Mouse (Mus musculus) heart, embryonic 12.5 days (tissue): ENCODE results near the gene Pcna. TPM values are rescaled to one million over a fixed set of nuclear protein-coding genes. Genes with fewer than 3 reads are reported as not detected.

Experiments used
- ATAC-seq: fragments of 200-750 bp; cut with Nextera tagmentation; 2 replicates; pipeline ENCODE4 v1.8.0; 2017; ENCODE audit warnings: moderate TSS enrichment, moderate library complexity; ENCODE audit not compliant: insufficient number of reproducible peaks, low FRiP score
- H3K27ac ChIP-seq: fragments of 300-500 bp; sonication (generic); 2 replicates; pipeline ENCODE4 v1.5.1; 2016; ENCODE audit warnings: mild to moderate bottlenecking, moderate library complexity; ENCODE audit not compliant: poor library complexity, severe bottlenecking
- H3K27me3 ChIP-seq: fragments of 300-500 bp; sonication (generic); replicated peaks from 2 replicates; pipeline ENCODE4 v1.6.1; 2016; ENCODE audit warnings: mild to moderate bottlenecking, moderate library complexity
- H3K36me3 ChIP-seq: fragments of 300-500 bp; sonication (generic); 2 replicates; pipeline ENCODE4 v1.6.1; 2016; ENCODE audit warnings: mild to moderate bottlenecking, moderate library complexity
- H3K4me1 ChIP-seq: fragments of 300-500 bp; sonication (generic); replicated peaks from 2 replicates; pipeline ENCODE4 v1.6.1; 2016; ENCODE audit warnings: mild to moderate bottlenecking
- H3K4me2 ChIP-seq: fragments of 300-500 bp; sonication (generic); 2 replicates; pipeline ENCODE4 v1.6.1; 2016; ENCODE audit warnings: mild to moderate bottlenecking, moderate library complexity
- H3K4me3 ChIP-seq: fragments of 300-500 bp; sonication (generic); 2 replicates; pipeline ENCODE4 v1.5.1; 2016; ENCODE audit warnings: mild to moderate bottlenecking
- H3K9ac ChIP-seq: fragments of 300-500 bp; sonication (generic); 2 replicates; pipeline ENCODE4 v1.6.1; 2016; ENCODE audit warnings: mild to moderate bottlenecking, moderate library complexity
- H3K9me3 ChIP-seq: fragments of 300-500 bp; sonication (generic); replicated peaks from 2 replicates; pipeline ENCODE4 v1.6.1; 2016; ENCODE audit warnings: mild to moderate bottlenecking, moderate library complexity
- WGBS: fragments of 180-500 bp; shearing (Covaris S2); methylation state at CpG from one replicate; pipeline ENCODE4 v1.1.7; 2016; 5-methylcytosine and 5-hydroxymethylcytosine counted together
- polyA plus RNA-seq: library from polyadenylated mRNA; unstranded; fragments of >200 nt; fragmentation: Nextera tagmentation; extraction: Ambion mirVana; gene quantifications from 2 replicates; pipeline ENCODE4 v1.2.1, GENCODE M21; 2016

The Pcna gene
- polyA plus RNA-seq, 1 experiment from 2014 or later, result 172 TPM

DNA sequence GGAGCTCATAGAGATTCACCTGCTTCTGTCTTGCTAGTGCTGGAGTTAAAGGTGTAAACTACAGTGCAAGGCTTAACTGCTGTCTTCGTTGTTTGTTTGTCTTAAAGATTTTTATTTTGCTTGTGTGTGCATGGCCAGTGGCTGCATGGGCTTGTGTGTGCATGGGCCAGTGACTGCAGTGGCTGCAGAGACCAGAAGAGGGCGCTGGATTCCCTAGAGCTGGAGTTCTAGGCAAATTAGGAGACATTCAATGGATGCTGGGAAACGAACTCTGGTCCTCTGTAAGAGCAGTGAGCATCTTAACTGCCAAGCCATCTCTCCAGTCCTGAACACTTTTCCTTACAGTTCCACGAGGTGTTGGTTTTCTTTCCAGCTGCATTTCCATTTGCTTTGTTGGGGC is 22.4 kb upstream of the Pcna start:
- Histone ChIP-seq H3K4me2 (no peak overlapping the region), H3K4me1 (peaks cover 14% of the 10 kb centered on the region), H3K36me3 (0 out of 2 replicates have a peak, but pooled peaks cover under 1% of the 10 kb centered on the region), H3K27ac (no peak overlapping the region), H3K9ac (no peak overlapping the region), H3K9me3 (0 out of 2 replicates have a peak, but pooled peaks cover 2% of the 10 kb centered on the region), H3K27me3 (no peaks in the 10 kb centered on the region), H3K4me3 (no peak overlapping the region)
- no peak for ATAC-seq
- WGBS, result 72% methylated on average over 4 of the region's 4 CpGs

- no peak overlapping the region for H3K4me3 ChIP-seq
- H3K27me3 ChIP-seq, result no peaks in the 10 kb centered on the region
- no peak overlapping the region for H3K27ac ChIP-seq
- H3K9ac ChIP-seq, result no peak overlapping the region
- WGBS, result 60% methylated on average over 6 of the region's 6 CpGs
- ATAC-seq, result no peak
- no peak overlapping the region for H3K4me2 ChIP-seq
- 0 out of 2 replicates have a peak, but pooled peaks cover 2% of the 10 kb centered on the region for H3K9me3 ChIP-seq
- H3K36me3 ChIP-seq, result no peaks in the 10 kb centered on the region
- H3K4me1 ChIP-seq, result peaks cover 15% of the 10 kb centered on the region
Observed at GRCm38 (mm10) chr2:132272694-132273389, 19.7 kb upstream of the Pcna start.

DNA sequence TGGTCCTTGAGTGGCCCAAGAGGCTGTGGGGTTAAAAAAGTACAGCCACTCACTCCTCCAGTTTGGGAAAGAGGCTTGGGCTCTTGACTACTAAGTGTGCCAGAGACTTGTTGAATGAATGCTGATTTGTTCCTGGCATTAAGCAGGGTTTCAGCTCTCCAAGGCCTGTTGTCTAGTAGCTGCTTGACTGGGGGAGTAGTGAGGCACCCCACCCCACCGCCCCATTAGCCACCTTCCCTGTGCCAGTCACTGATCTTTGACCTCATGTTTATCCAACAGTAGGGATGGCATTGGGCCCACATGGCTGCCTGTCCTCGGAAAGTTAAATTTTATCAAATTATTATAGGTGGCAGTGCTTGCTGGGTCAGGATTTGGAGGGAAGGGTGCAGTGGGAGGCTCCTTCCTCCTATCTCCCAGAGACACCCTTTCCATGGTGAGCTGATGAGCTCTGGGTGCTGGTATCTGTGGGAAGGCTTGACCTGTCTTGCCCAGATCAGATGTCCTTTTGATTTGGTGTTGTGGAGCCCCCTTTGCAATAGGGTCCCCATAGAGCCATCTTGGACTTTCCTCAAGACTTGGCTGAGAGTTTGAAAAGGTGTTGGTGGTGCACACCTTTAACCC is 17.3 kb upstream of the Pcna start:
- Histone ChIP-seq H3K4me1 (peaks cover 20% of the 10 kb centered on the region), H3K27ac (no peak overlapping the region), H3K9ac (no peak overlapping the region), H3K4me2 (no peak overlapping the region), H3K36me3 (no peaks in the 10 kb centered on the region), H3K27me3 (no peaks in the 10 kb centered on the region), H3K9me3 (0 out of 2 replicates have a peak, but pooled peaks cover under 1% of the 10 kb centered on the region), H3K4me3 (no peak overlapping the region)
- ATAC-seq, result no peak
- WGBS, result 47% methylated on average over 2 of the region's 2 CpGs

DNA sequence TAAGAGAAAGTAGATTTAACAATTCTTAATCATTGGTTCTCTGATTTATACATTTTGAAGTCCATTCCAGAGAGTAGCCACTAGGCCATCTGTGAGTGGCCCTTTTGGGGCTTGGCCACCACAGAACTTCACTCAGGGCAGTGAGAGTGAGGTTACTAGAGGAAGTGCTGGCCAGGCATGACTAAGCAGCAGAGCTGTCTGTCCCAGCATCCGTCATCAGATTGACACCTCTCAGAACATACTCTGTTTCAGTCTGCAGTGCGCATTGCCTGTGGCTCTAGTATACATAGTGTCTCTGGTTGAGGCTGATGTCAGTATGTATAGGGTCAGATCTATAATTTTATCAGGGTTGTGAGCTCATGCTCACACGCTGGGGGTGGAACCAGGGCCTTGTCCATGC is 16.1 kb upstream of the Pcna start:
- Histone ChIP-seq H3K4me1 (peaks cover 29% of the 10 kb centered on the region), H3K4me3 (no peak overlapping the region), H3K4me2 (no peak overlapping the region), H3K36me3 (no peaks in the 10 kb centered on the region), H3K27me3 (no peaks in the 10 kb centered on the region), H3K9ac (no peak overlapping the region), H3K9me3 (no peaks in the 10 kb centered on the region), H3K27ac (no peak overlapping the region)
- WGBS, result 60% methylated on average over 3 of the region's 3 CpGs
- ATAC-seq, result peak; percentile 76; the same call in 1 of the 2 replicates

DNA sequence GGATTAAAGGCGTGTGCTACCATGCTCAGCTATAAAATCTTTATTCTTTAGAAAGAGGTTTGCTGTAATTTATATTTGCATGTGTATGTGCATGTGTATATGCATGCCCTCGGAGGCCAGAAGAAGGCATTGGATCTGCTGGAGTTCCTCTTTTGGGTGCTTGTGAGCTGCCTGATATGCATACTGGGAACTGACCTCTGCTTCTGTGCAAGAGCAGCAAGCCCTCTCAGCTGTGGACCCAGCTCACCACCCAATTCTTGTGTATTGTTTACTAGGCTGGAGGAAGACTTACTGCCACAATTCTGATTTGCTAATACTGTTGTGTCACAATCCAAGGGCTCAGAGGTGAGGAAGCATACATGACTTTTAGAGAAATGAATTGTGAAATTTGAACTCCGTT is 13.0 kb upstream of the Pcna start:
- Histone ChIP-seq H3K27me3 (no peaks in the 10 kb centered on the region), H3K9me3 (no peaks in the 10 kb centered on the region), H3K4me1 (peaks cover 33% of the 10 kb centered on the region), H3K36me3 (no peaks in the 10 kb centered on the region), H3K4me3 (no peak overlapping the region), H3K4me2 (no peak overlapping the region), H3K27ac (no peak overlapping the region), H3K9ac (no peak overlapping the region)
- 89% methylated on average over 3 of the region's 3 CpGs for WGBS
- no peak for ATAC-seq

DNA sequence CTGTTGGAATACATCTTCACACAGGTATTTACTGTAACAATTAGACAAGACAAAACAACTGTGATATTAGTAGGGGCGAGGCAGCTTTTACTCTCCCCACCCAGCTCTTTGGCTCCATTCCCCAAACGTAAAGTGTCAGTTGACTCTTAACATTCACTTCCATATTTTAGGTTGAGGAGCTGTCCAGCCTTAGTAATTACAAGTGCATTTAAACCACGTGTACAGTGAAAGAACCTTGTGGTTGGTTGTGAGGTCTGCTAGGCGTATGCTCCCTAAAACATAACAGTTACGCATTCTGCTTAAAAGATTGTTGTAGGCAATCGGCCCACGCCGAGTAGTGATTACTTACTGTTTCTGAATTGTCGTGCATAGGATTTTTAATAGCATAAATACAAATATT is 12.1 kb upstream of the Pcna start:
- Histone ChIP-seq H3K27ac (no peak overlapping the region), H3K36me3 (no peaks in the 10 kb centered on the region), H3K4me1 (peaks cover 27% of the 10 kb centered on the region), H3K9ac (no peak overlapping the region), H3K4me3 (no peak overlapping the region), H3K4me2 (0 out of 2 replicates have a peak overlapping the region, but pooled peaks have one; percentile 78), H3K27me3 (no peaks in the 10 kb centered on the region), H3K9me3 (no peaks in the 10 kb centered on the region)
- 87% methylated on average over 9 of the region's 9 CpGs for WGBS
- no peak for ATAC-seq

DNA sequence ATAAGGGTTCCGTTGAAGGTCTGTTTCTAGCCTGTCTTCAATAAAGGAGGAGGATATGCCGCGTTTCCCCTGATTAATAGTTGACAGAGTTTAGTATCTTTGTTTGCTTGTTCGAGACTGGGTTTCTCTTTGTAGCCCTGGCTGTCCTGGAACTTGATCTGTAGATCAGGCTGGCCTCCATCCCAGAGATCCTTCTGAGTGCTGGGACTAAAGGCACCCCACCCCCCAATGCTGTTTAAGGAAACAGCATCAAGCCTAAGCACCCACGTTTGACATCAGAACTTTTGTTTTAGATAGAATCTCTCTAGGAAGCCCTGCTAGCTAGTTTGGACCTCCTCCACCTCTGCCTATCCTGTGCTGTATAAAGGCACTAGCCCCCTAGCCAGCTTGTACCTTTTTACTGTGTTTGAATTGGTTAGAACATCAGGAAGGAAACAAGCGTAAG is 11.2 kb upstream of the Pcna start:
- Histone ChIP-seq H3K4me3 (peak overlapping the region; percentile 68), H3K9me3 (no peaks in the 10 kb centered on the region), H3K36me3 (no peaks in the 10 kb centered on the region), H3K27me3 (no peaks in the 10 kb centered on the region), H3K27ac (no peak overlapping the region), H3K4me1 (peaks cover 21% of the 10 kb centered on the region), H3K4me2 (peak overlapping the region; percentile 78), H3K9ac (peak overlapping the region; percentile 87)
- 19% methylated on average over 6 of the region's 6 CpGs for WGBS
- ATAC-seq, result no peak

- H3K9ac ChIP-seq, result peak overlapping the region; percentile 87
- H3K4me1 ChIP-seq, result peaks cover 18% of the 10 kb centered on the region
- ATAC-seq, result peak; percentile 62; the same call in 1 of the 2 replicates
- no peaks in the 10 kb centered on the region for H3K9me3 ChIP-seq
- H3K4me3 ChIP-seq, result peak overlapping the region; percentile 68
- peak overlapping the region; percentile 56 for H3K27ac ChIP-seq
- H3K4me2 ChIP-seq, result peak overlapping the region; percentile 78
- WGBS, result 1% methylated on average over 46 of the region's 47 CpGs
- H3K27me3 ChIP-seq, result no peaks in the 10 kb centered on the region
- H3K36me3 ChIP-seq, result no peaks in the 10 kb centered on the region
Observed at GRCm38 (mm10) chr2:132263421-132264265, 10.5 kb upstream of the Pcna start.

DNA sequence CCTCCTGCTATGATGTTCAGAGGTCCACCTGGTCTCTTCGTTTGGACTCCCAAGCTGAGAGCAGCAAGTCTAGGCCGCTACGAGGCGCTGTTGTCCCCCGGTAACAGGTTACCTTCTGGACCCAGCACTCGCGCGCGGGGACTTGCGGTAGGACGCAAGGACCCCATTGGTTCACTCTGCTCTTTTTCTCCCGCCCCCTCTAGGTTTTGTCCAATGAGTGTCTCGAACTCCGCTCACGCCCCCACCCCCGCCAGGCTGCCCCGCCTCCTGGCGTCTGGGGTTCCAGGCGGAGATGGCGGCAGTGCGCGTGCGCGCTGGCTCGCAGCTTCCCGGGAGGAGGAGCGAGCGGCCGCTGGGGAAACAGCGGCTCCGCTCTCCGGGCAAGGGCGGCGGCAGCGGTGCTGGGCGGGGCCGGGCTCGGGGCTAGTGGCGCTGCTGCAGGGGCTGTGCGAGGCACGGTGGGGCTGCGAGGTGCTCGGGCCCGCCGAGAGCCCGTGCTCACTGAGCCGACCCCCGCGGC is 9.8 kb upstream of the Pcna start, which contains the start of gene Cds2:
Gene Cds2 (plus strand): TSS at position 270 of the 520 bp plus-strand sequence.
- Histone ChIP-seq H3K4me2 (peak within 1 kb of the TSS; percentile 78), H3K4me3 (peak within 1 kb of the TSS; percentile 68), H3K9ac (peak within 1 kb of the TSS; percentile 87), H3K4me1 (peaks cover 18% of the 10 kb centered on the region), H3K27ac (peak within 1 kb of the TSS; percentile 56), H3K9me3 (no peaks in the 10 kb centered on the region), H3K27me3 (no peaks in the 10 kb centered on the region), H3K36me3 (no peaks in the 10 kb centered on the region)
- peak; percentile 99 for ATAC-seq
- under 1% methylated on average over 42 of the region's 49 CpGs for WGBS

DNA sequence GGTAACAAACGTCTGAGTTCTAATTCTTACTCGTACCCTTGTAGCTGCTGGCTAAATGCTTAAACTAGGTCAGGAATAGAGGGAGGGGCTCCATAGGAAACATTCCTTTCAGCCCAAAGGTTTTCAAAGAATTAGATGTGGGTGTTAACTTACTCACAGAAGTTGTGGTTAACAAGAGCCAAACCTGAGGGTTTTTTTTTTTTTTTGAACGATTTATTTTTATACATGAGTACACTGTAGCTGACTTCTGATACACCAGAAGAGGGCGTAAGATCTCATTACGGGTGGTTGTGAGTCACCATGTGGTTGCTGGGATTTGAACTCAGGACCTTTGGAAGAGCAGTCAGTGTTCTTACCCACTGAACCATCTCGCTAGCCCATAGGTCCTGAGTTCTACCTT is 9.1 kb upstream of the Pcna start:
- Histone ChIP-seq H3K27me3 (no peaks in the 10 kb centered on the region), H3K4me2 (no peak overlapping the region), H3K36me3 (no peaks in the 10 kb centered on the region), H3K9ac (no peak overlapping the region), H3K4me1 (peaks cover 18% of the 10 kb centered on the region), H3K4me3 (no peak overlapping the region), H3K27ac (no peak overlapping the region), H3K9me3 (no peaks in the 10 kb centered on the region)
- no peak for ATAC-seq
- 69% methylated on average over 6 of the region's 6 CpGs for WGBS

DNA sequence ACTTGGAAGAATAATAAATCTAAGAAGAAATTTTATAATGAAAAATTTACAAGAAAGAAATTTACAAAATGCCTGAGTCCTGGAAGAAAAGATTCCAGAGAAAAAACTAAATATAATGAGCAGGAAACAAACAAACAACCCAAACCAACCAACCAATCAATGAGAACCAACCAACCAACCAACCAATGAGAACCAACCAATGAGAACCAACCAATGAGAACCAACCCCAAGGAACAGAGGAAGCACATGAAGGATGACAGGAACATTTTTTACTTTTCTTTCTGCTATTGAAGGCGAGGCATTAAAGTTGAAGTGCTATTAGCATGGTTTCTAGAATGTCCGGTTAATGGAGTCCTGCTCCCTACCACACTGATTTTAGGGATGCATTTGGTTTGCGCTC is 7.5 kb upstream of the Pcna start:
- no peaks in the 10 kb centered on the region for H3K27me3 ChIP-seq
- no peak for ATAC-seq
- no peaks in the 10 kb centered on the region for H3K36me3 ChIP-seq
- WGBS, result 87% methylated on average over 3 of the region's 3 CpGs
- no peaks in the 10 kb centered on the region for H3K9me3 ChIP-seq
- peaks cover 14% of the 10 kb centered on the region for H3K4me1 ChIP-seq
- H3K4me3 ChIP-seq, result no peak overlapping the region
- no peak overlapping the region for H3K4me2 ChIP-seq
- H3K27ac ChIP-seq, result no peak overlapping the region
- no peak overlapping the region for H3K9ac ChIP-seq
